8 mouse cellular contexts compared by ENCODE assay signal in genomic region chr1:194977946-194978720, GRCm38 (mm10). TPM values are rescaled to one million over a fixed set of nuclear protein-coding genes. Genes with fewer than 3 reads are reported as not detected.
DNase-seq lines count a peak whose midpoint lies in the region; ATAC-seq and TF ChIP-seq lines count a peak whose summit lies in the region.

No protein-coding gene starts in this region.

- no peak for TF ChIP-seq CTCF in heart, adult 2 months (IDR thresholded peaks at IDR 0.05)

- H3K27ac ChIP-seq in heart, adult 2 months: peak overlapping the region; percentile 96
- H3K27ac ChIP-seq in heart, embryonic 12.5 days (ENCODE audit: poor library complexity, severe bottlenecking): no peak overlapping the region
- H3K27ac ChIP-seq in forebrain, embryonic 14.5 days (ENCODE audit: low read depth, low read length): no peak overlapping the region
- H3K27ac ChIP-seq in neural tube, embryonic 15.5 days (replicated peaks): no peak overlapping the region; the same call in 1 of the 2 replicates
- no peak overlapping the region for H3K27ac ChIP-seq in intestine, embryonic 16.5 days (ENCODE audit: low read length)

- no peak for TF ChIP-seq EP300 in heart, adult 2 months (IDR thresholded peaks at IDR 0.05; ENCODE audit: insufficient read depth, low read depth, low read length)

- intact Hi-C loops in heart, adult 2 months (cut with DNase I): loop anchor here (1.0 to 10.0 kb wide), 4 partner anchors 39 to 153 kb away; partner anchors contain the start of genes Cd46 and Cr1l

- peaks cover 18% of the 10 kb centered on the region for H3K4me1 ChIP-seq in heart, adult 2 months (ENCODE audit: control insufficient read depth, insufficient read depth, low read length)
- H3K4me1 ChIP-seq in heart, embryonic 12.5 days (replicated peaks): peaks cover 23% of the 10 kb centered on the region
- peaks cover 15% of the 10 kb centered on the region for H3K4me1 ChIP-seq in forebrain, embryonic 14.5 days (ENCODE audit: control insufficient read depth, insufficient read depth, low read length)
- H3K4me1 ChIP-seq in neural tube, embryonic 15.5 days: peaks cover 31% of the 10 kb centered on the region
- peaks cover 8% of the 10 kb centered on the region for H3K4me1 ChIP-seq in intestine, embryonic 16.5 days (ENCODE audit: control insufficient read depth, insufficient read depth, low read length)

- peaks cover 25% of the 10 kb centered on the region for H3K36me3 ChIP-seq in heart, adult 2 months (ENCODE audit: control insufficient read depth, insufficient read depth, low read length)
- H3K36me3 ChIP-seq in heart, embryonic 12.5 days: no peaks in the 10 kb centered on the region
- H3K36me3 ChIP-seq in forebrain, embryonic 14.5 days (ENCODE audit: control insufficient read depth, insufficient read depth, low read length): no peaks in the 10 kb centered on the region
- no peaks in the 10 kb centered on the region for H3K36me3 ChIP-seq in neural tube, embryonic 15.5 days
- no peaks in the 10 kb centered on the region for H3K36me3 ChIP-seq in intestine, embryonic 16.5 days (ENCODE audit: control insufficient read depth, insufficient read depth, low read length)

- H3K4me3 ChIP-seq in heart, adult 2 months: no peak overlapping the region; the same call in 1 of the 2 replicates
- H3K4me3 ChIP-seq in heart, embryonic 12.5 days: no peak overlapping the region
- no peak overlapping the region for H3K4me3 ChIP-seq in forebrain, embryonic 14.5 days (ENCODE audit: low read depth, low read length)
- H3K4me3 ChIP-seq in neural tube, embryonic 15.5 days (replicated peaks): peak overlapping the region; percentile 65
- no peak overlapping the region for H3K4me3 ChIP-seq in intestine, embryonic 16.5 days (ENCODE audit: low read length)

- H3K9me3 ChIP-seq in heart, embryonic 12.5 days (replicated peaks): no peaks in the 10 kb centered on the region
- no peaks in the 10 kb centered on the region for H3K9me3 ChIP-seq in forebrain, embryonic 14.5 days (replicated peaks; ENCODE audit: control insufficient read depth, low read length)
- H3K9me3 ChIP-seq in neural tube, embryonic 15.5 days (replicated peaks): no peaks in the 10 kb centered on the region
- no peaks in the 10 kb centered on the region for H3K9me3 ChIP-seq in intestine, embryonic 16.5 days (ENCODE audit: control insufficient read depth, low read length)

- peaks cover 3% of the 10 kb centered on the region; the same call in 1 of the 2 replicates for H3K79me2 ChIP-seq in heart, adult 2 months (replicated peaks; ENCODE audit: control insufficient read depth, insufficient read depth, low read length)

- no peak overlapping the region for H3K4me2 ChIP-seq in heart, embryonic 12.5 days
- H3K4me2 ChIP-seq in forebrain, embryonic 14.5 days (ENCODE audit: low read length): peak overlapping the region; percentile 89
- peak overlapping the region; percentile 90 for H3K4me2 ChIP-seq in neural tube, embryonic 15.5 days
- no peak overlapping the region for H3K4me2 ChIP-seq in intestine, embryonic 16.5 days (ENCODE audit: low read depth, low read length)

- H3K27me3 ChIP-seq in heart, adult 2 months (ENCODE audit: control insufficient read depth, insufficient read depth, low read length): no peaks in the 10 kb centered on the region
- no peaks in the 10 kb centered on the region for H3K27me3 ChIP-seq in heart, embryonic 12.5 days (replicated peaks)
- no peaks in the 10 kb centered on the region for H3K27me3 ChIP-seq in forebrain, embryonic 14.5 days (replicated peaks; ENCODE audit: control insufficient read depth, insufficient read depth, low read length)
- H3K27me3 ChIP-seq in neural tube, embryonic 15.5 days (replicated peaks): no peaks in the 10 kb centered on the region
- no peaks in the 10 kb centered on the region for H3K27me3 ChIP-seq in intestine, embryonic 16.5 days (replicated peaks; ENCODE audit: control insufficient read depth, insufficient read depth, low read length)

- 24% methylated on average over 5 of the region's 5 CpGs for WGBS in heart, adult 2 months
- WGBS in heart, embryonic 12.5 days: 40% methylated on average over 5 of the region's 5 CpGs
- 14% methylated on average over 5 of the region's 5 CpGs for WGBS in forebrain, embryonic 14.5 days
- 45% methylated on average over 4 of the region's 5 CpGs for WGBS in neural tube, embryonic 15.5 days
- 57% methylated on average over 5 of the region's 5 CpGs for WGBS in intestine, embryonic 16.5 days

- no peak for DNase-seq in heart, adult 2 months
- peak; percentile 46 for DNase-seq in Muller cell, postnatal 12 days (ENCODE audit: inconsistent ontology term)
- DNase-seq in forebrain, embryonic 14.5 days (ENCODE audit: low spot score): peak; percentile 80
- DNase-seq in left cerebral cortex, adult 18-20 months (ENCODE audit: low spot score in 2 of 2): peak; percentile 37 to 54
- DNase-seq in thymus, postnatal 36 days: no peak

- no peak for TF ChIP-seq POLR2A in heart, adult 2 months (IDR thresholded peaks at IDR 0.05; ENCODE audit: insufficient read depth, low read depth, low read length)

- ATAC-seq in heart, embryonic 12.5 days (ENCODE audit: insufficient number of reproducible peaks, low FRiP score): no peak
- peak; percentile 28; the same call in 1 of the 2 replicates for ATAC-seq in forebrain, embryonic 14.5 days
- ATAC-seq in neural tube, embryonic 15.5 days (ENCODE audit: low FRiP score): peak; percentile 51; the same call in 1 of the 2 replicates
- ATAC-seq in intestine, embryonic 16.5 days: no peak

- H3K9ac ChIP-seq in heart, adult 2 months (ENCODE audit: low read depth, low read length): no peak overlapping the region
- H3K9ac ChIP-seq in heart, embryonic 12.5 days: no peak overlapping the region
- no peak overlapping the region for H3K9ac ChIP-seq in forebrain, embryonic 14.5 days (ENCODE audit: low read length)
- 0 out of 2 replicates have a peak overlapping the region, but pooled peaks have one; percentile 14 for H3K9ac ChIP-seq in neural tube, embryonic 15.5 days (replicated peaks)
- no peak overlapping the region for H3K9ac ChIP-seq in intestine, embryonic 16.5 days (ENCODE audit: low read depth, low read length)

RNA-seq across cellular contexts. Expression of gene Cd34, which starts 39.5 kb away (rescaled TPM):
- total RNA-seq in heart, adult 2 months (2021): 10 to 100 TPM; 73.6 to 92.6 TPM
- polyA plus RNA-seq in heart, adult 2 months (2012; rRNA removed): 86.5 and 172 TPM in 2 replicates
- polyA plus RNA-seq in heart, embryonic 12.5 days (2016; fragmentation: Nextera tagmentation; extraction: Ambion mirVana): 86.2 and 91.5 TPM in 2 replicates
- 33.4 and 36.9 TPM in 2 replicates for polyA plus RNA-seq in forebrain, embryonic 14.5 days (2014; fragmentation: Nextera tagmentation; extraction: Ambion mirVana)
- total RNA-seq in left cerebral cortex, adult 18-20 months (2021): 10 to 100 TPM; 58.2 to 62.0 TPM
- 29.4 and 39.4 TPM in 2 replicates for polyA plus RNA-seq in neural tube, embryonic 15.5 days (2015; fragmentation: Nextera tagmentation; extraction: Ambion mirVana)
- 56.2 and 59.3 TPM in 2 replicates for polyA plus RNA-seq in intestine, embryonic 16.5 days (2015; fragmentation: Nextera tagmentation; extraction: Ambion mirVana)

Comparison
In these comparisons a context has a peak if more than half of its experiments do, and no peak if none do; other contexts are left out.
1. DNase-seq: peak in Muller cell, postnatal 12 days (single experiment), forebrain, embryonic 14.5 days (single experiment) and left cerebral cortex, adult 18-20 months (2 of 2); none in heart, adult 2 months (0 of 2) and thymus, postnatal 36 days (0 of 2).
2. ATAC-seq: peak in forebrain, embryonic 14.5 days (single experiment) and neural tube, embryonic 15.5 days (single experiment); none in heart, embryonic 12.5 days (single experiment) and intestine, embryonic 16.5 days (single experiment).
3. H3K4me2 ChIP-seq: peak in forebrain, embryonic 14.5 days (single experiment) and neural tube, embryonic 15.5 days (single experiment); none in heart, embryonic 12.5 days (single experiment) and intestine, embryonic 16.5 days (single experiment).